Mouse (Mus musculus): ENCODE measurements around the gene Ifitm5. TPM values are rescaled to one million over a fixed set of nuclear protein-coding genes. Genes with fewer than 3 reads are reported as not detected.

Ifitm5 gene
- polyA plus RNA-seq, 1 experiment from 2014 or later, result 1.3 TPM

DNA sequence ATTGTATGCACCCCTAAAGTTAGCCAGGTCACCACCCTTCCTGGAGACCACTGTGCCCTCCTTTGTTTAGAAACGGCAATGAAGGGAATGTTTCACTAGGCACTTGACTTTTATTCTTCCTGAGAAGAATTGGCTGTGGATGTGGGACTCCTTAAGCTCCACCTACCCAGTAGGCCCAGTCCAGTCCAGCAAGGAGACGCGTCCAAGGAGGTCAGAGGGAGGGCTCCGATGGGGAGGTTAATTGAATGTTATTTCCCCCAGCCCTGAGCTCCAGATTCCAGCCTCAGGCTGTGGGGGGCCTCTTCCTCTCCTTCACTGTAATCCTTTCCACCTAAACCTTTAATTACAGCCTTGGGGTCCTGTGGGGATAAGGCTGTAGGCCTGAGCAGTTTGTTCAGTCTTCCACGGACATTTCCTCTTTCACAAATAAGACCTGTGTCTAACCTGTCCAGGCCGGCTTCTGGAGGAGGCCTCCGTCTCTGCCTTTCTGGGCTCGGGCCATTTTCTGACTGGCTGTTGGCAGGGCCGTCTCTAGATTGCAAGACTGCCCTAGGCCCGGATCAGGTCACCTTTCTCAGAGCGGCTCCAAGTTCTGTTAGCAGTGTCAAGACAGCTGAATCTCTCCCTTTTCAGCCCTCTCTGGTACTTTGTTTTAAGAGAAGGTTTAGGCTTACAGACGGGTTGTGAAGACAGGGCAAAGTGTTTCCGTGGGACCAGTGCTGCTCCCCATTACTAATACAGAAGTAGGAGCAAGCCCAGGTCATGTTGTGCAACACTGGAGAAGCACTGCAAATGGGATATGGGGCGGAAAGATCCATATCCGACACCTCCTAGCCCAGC is 47.8 kb downstream of the Ifitm5 start:
- no peak overlapping the region for H3K4me3 ChIP-seq (ENCODE audit: low read depth, low read length)
- no peaks in the 10 kb centered on the region for H3K27me3 ChIP-seq (ENCODE audit: control insufficient read depth, insufficient read depth, low read depth, low read length)
- no peaks in the 10 kb centered on the region for H3K9me3 ChIP-seq (replicated peaks; ENCODE audit: control insufficient read depth, low read length, poor library complexity, severe bottlenecking)
- ATAC-seq, result no peak
- H3K9ac ChIP-seq (ENCODE audit: low read depth, low read length), result peak overlapping the region; percentile 25; the same call in 1 of the 2 replicates
- WGBS, result 75% methylated on average over 15 of the region's 15 CpGs
- peaks cover 17% of the 10 kb centered on the region for H3K36me3 ChIP-seq (ENCODE audit: control insufficient read depth, insufficient read depth, low read length)
- no peak overlapping the region for H3K27ac ChIP-seq (ENCODE audit: low read length)
- no peaks in the 10 kb centered on the region for H3K4me1 ChIP-seq (ENCODE audit: control insufficient read depth, insufficient read depth, low read length)
- no peak overlapping the region for H3K4me2 ChIP-seq (ENCODE audit: low read length)

DNA sequence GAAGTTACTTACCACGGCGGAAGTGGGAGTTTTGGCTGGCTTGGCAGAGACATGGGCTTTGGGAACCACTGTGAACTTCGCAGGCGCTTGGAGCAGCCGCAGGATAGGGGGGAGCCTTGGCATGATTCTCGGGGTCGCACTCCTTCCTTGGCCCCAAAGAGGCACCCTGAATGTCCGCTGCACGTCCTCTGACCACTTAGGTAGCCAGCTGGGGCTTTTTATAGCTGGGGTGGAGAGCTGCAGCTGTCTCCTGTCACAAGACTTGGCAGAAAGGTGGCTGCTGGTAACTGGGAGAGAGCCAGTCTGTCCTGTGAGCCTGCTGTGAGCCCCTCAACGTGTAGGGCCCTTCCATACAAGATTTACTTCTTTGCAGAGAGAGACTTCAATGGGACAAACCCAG is 49.9 kb downstream of the Ifitm5 start, which contains the start of gene Cox8b:
Gene Cox8b (minus strand): TSS at position 227 of the 400 bp plus-strand sequence.
- WGBS, result 82% methylated on average over 10 of the region's 10 CpGs

DNA sequence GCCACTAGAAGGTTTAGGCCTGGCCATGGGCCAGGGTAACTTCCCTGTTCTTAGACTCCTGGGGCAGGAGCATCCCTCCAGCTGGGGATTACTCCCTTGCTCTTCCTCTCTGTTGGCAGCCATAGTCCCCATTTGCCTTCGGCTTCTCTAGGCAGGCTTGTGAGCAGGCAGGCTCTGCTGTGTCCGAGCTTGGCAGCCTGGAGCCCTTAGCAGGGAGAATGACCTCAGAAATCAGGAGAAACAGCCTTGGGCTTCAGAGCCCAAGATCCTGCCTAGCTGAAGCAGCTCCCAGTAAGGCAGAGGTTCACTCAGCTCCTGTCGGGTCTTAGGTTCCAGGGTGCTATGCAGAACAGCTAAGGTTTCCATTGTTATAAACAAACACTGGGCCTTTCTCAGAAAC is 51.0 kb downstream of the Ifitm5 start:
- H3K4me2 ChIP-seq (ENCODE audit: low read length), result no peak overlapping the region
- peaks cover 30% of the 10 kb centered on the region for H3K36me3 ChIP-seq (ENCODE audit: control insufficient read depth, insufficient read depth, low read length)
- H3K9ac ChIP-seq (ENCODE audit: low read depth, low read length), result no peak overlapping the region
- 83% methylated on average over 3 of the region's 3 CpGs for WGBS
- H3K4me1 ChIP-seq (ENCODE audit: control insufficient read depth, insufficient read depth, low read length), result no peaks in the 10 kb centered on the region
- no peaks in the 10 kb centered on the region for H3K9me3 ChIP-seq (replicated peaks; ENCODE audit: control insufficient read depth, low read length, poor library complexity, severe bottlenecking)
- H3K27me3 ChIP-seq (ENCODE audit: control insufficient read depth, insufficient read depth, low read depth, low read length), result no peaks in the 10 kb centered on the region
- H3K27ac ChIP-seq (ENCODE audit: low read length), result no peak overlapping the region
- no peak for ATAC-seq
- no peak overlapping the region for H3K4me3 ChIP-seq (ENCODE audit: low read depth, low read length)

More for the DNA sequence above, 49.9 kb downstream of the Ifitm5 start, which contains the start of gene Cox8b:
- ATAC-seq, result no peak
- no peaks in the 10 kb centered on the region for H3K4me1 ChIP-seq (ENCODE audit: control insufficient read depth, insufficient read depth, low read length)
- peaks cover 27% of the 10 kb centered on the region for H3K36me3 ChIP-seq (ENCODE audit: control insufficient read depth, insufficient read depth, low read length)
- H3K27me3 ChIP-seq (ENCODE audit: control insufficient read depth, insufficient read depth, low read depth, low read length), result no peaks in the 10 kb centered on the region
- no peaks in the 10 kb centered on the region for H3K9me3 ChIP-seq (replicated peaks; ENCODE audit: control insufficient read depth, low read length, poor library complexity, severe bottlenecking)
- no peak within 1 kb of the TSS for H3K4me2 ChIP-seq (ENCODE audit: low read length)
- H3K9ac ChIP-seq (ENCODE audit: low read depth, low read length), result no peak within 1 kb of the TSS
- H3K27ac ChIP-seq (ENCODE audit: low read length), result no peak within 1 kb of the TSS
- H3K4me3 ChIP-seq (ENCODE audit: low read depth, low read length), result no peak within 1 kb of the TSS

Other genes starting within 250 kb of the Ifitm5 start
- not detected in 2 replicates for gene Cyp2e1, start 186.6 kb downstream of the Ifitm5 start, polyA plus RNA-seq (2015; fragmentation: Nextera tagmentation; extraction: Ambion mirVana)
- gene Syce1, start 162.4 kb downstream of the Ifitm5 start, polyA plus RNA-seq (2015; fragmentation: Nextera tagmentation; extraction: Ambion mirVana), result 0.34 and 0.36 TPM in 2 replicates
- 37.0 and 38.4 TPM in 2 replicates for gene Zfp941, start 128.1 kb downstream of the Ifitm5 start, polyA plus RNA-seq (2015; fragmentation: Nextera tagmentation; extraction: Ambion mirVana)
- gene Urah, start 115.3 kb downstream of the Ifitm5 start, polyA plus RNA-seq (2015; fragmentation: Nextera tagmentation; extraction: Ambion mirVana), result not detected in 2 replicates
- gene Scgb1c1, start 104.7 kb downstream of the Ifitm5 start, polyA plus RNA-seq (2015; fragmentation: Nextera tagmentation; extraction: Ambion mirVana), result not detected in 2 replicates
- gene Odf3, start 102.5 kb downstream of the Ifitm5 start, polyA plus RNA-seq (2015; fragmentation: Nextera tagmentation; extraction: Ambion mirVana), result not detected in 2 replicates
- gene Gm45785, start 94.0 kb downstream of the Ifitm5 start, polyA plus RNA-seq (2015; fragmentation: Nextera tagmentation; extraction: Ambion mirVana), result 0.39 TPM in 1 of 2 replicates, not detected in the other
- 107 TPM in 2 replicates for gene Ric8a, start 93.3 kb downstream of the Ifitm5 start, polyA plus RNA-seq (2015; fragmentation: Nextera tagmentation; extraction: Ambion mirVana)
- 33.3 and 40.0 TPM in 2 replicates for gene Bet1l, start 92.7 kb downstream of the Ifitm5 start, polyA plus RNA-seq (2015; fragmentation: Nextera tagmentation; extraction: Ambion mirVana)
- 260 and 268 TPM in 2 replicates for gene Psmd13, start 68.3 kb downstream of the Ifitm5 start, polyA plus RNA-seq (2015; fragmentation: Nextera tagmentation; extraction: Ambion mirVana)
- 49.1 and 58.2 TPM in 2 replicates for gene Sirt3, start 68.0 kb downstream of the Ifitm5 start, polyA plus RNA-seq (2015; fragmentation: Nextera tagmentation; extraction: Ambion mirVana)
- not detected in 2 replicates for gene Cox8b, start 49.8 kb downstream of the Ifitm5 start, polyA plus RNA-seq (2015; fragmentation: Nextera tagmentation; extraction: Ambion mirVana)
- gene Nlrp6, start 29.4 kb downstream of the Ifitm5 start, polyA plus RNA-seq (2015; fragmentation: Nextera tagmentation; extraction: Ambion mirVana), result 0.58 and 0.81 TPM in 2 replicates
- gene Pgghg, start 8.9 kb downstream of the Ifitm5 start, polyA plus RNA-seq (2015; fragmentation: Nextera tagmentation; extraction: Ambion mirVana), result 5.4 and 6.3 TPM in 2 replicates
- gene Gm45717, start 5.6 kb upstream of the Ifitm5 start, polyA plus RNA-seq (2015; fragmentation: Nextera tagmentation; extraction: Ambion mirVana), result not detected in 2 replicates
- gene Ifitm2, start 5.7 kb upstream of the Ifitm5 start, polyA plus RNA-seq (2015; fragmentation: Nextera tagmentation; extraction: Ambion mirVana), result 118 and 129 TPM in 2 replicates
- 9.0 and 11.1 TPM in 2 replicates for gene Ifitm1, start 16.9 kb upstream of the Ifitm5 start, polyA plus RNA-seq (2015; fragmentation: Nextera tagmentation; extraction: Ambion mirVana)
- gene Ifitm3, start 60.5 kb upstream of the Ifitm5 start, polyA plus RNA-seq (2015; fragmentation: Nextera tagmentation; extraction: Ambion mirVana), result 28.2 and 37.3 TPM in 2 replicates
- 0.69 and 0.91 TPM in 2 replicates for gene Ifitm6, start 67.6 kb upstream of the Ifitm5 start, polyA plus RNA-seq (2015; fragmentation: Nextera tagmentation; extraction: Ambion mirVana)
- gene Gm17387, start 78.8 kb upstream of the Ifitm5 start, polyA plus RNA-seq (2015; fragmentation: Nextera tagmentation; extraction: Ambion mirVana), result not detected in 2 replicates
- gene B4galnt4, start 110.8 kb upstream of the Ifitm5 start, polyA plus RNA-seq (2015; fragmentation: Nextera tagmentation; extraction: Ambion mirVana), result 59.5 and 65.7 TPM in 2 replicates
- gene Pkp3, start 127.9 kb upstream of the Ifitm5 start, polyA plus RNA-seq (2015; fragmentation: Nextera tagmentation; extraction: Ambion mirVana), result 0.06 TPM in 1 of 2 replicates, not detected in the other
- gene Sigirr, start 150.3 kb upstream of the Ifitm5 start, polyA plus RNA-seq (2015; fragmentation: Nextera tagmentation; extraction: Ambion mirVana), result 1.7 and 2.0 TPM in 2 replicates
- gene Ano9, start 167.5 kb upstream of the Ifitm5 start, polyA plus RNA-seq (2015; fragmentation: Nextera tagmentation; extraction: Ambion mirVana), result 0.28 and 0.42 TPM in 2 replicates
- 81.6 and 82.6 TPM in 2 replicates for gene Ptdss2, start 172.1 kb upstream of the Ifitm5 start, polyA plus RNA-seq (2015; fragmentation: Nextera tagmentation; extraction: Ambion mirVana)
- gene Rnh1, start 222.6 kb upstream of the Ifitm5 start, polyA plus RNA-seq (2015; fragmentation: Nextera tagmentation; extraction: Ambion mirVana), result 35.3 and 37.8 TPM in 2 replicates
- gene Hras, start 243.7 kb upstream of the Ifitm5 start, polyA plus RNA-seq (2015; fragmentation: Nextera tagmentation; extraction: Ambion mirVana), result 139 and 144 TPM in 2 replicates
- gene Lrrc56, start 243.9 kb upstream of the Ifitm5 start, polyA plus RNA-seq (2015; fragmentation: Nextera tagmentation; extraction: Ambion mirVana), result 11.5 and 12.7 TPM in 2 replicates

Measured in midbrain, embryonic 16.5 days (tissue).